Mouse (Mus musculus): ENCODE measurements around the gene Prpmp5. TPM values are rescaled to one million over a fixed set of nuclear protein-coding genes. Genes with fewer than 3 reads are reported as not detected.
"Not testable (repeated sequence)": the region's sequence is repeated elsewhere in the genome, so short reads cannot be mapped to it uniquely, and the experiment has no call there.

The Prpmp5 gene
- not detected in 2 replicates for polyA plus RNA-seq (2015; fragmentation: Nextera tagmentation; extraction: Ambion mirVana)

GRCm38 (mm10) chr6:132314657-132315056, at the start of gene Prpmp5:
TSS of gene Prpmp5 (minus strand) at chr6:132314757.
- not testable (repeated sequence) for H3K27ac ChIP-seq; H3K4me2 ChIP-seq; H3K4me3 ChIP-seq; ATAC-seq (ENCODE audit: insufficient number of reproducible peaks, low FRiP score, low TSS enrichment, low read depth); H3K36me3 ChIP-seq; H3K4me1 ChIP-seq; H3K9ac ChIP-seq; H3K27me3 ChIP-seq; H3K9me3 ChIP-seq

GRCm38 (mm10) chr6:132364034-132364433, 49.5 kb upstream of the Prpmp5 start, which contains the start of gene Gm8882:
TSS of gene Gm8882 (minus strand) at chr6:132364134.
- not testable (repeated sequence) for H3K4me1 ChIP-seq; H3K4me2 ChIP-seq; H3K27me3 ChIP-seq; H3K36me3 ChIP-seq; H3K4me3 ChIP-seq; ATAC-seq (ENCODE audit: insufficient number of reproducible peaks, low FRiP score, low TSS enrichment, low read depth); H3K27ac ChIP-seq; H3K9me3 ChIP-seq; H3K9ac ChIP-seq
- 85% methylated on average over 1 of the region's 1 CpGs for WGBS

Other genes starting within 250 kb of the Prpmp5 start
- gene Prb1, start 104.2 kb downstream of the Prpmp5 start, polyA plus RNA-seq (2015; fragmentation: Nextera tagmentation; extraction: Ambion mirVana): not detected in 2 replicates
- gene Gm8882, start 49.4 kb upstream of the Prpmp5 start, polyA plus RNA-seq (2015; fragmentation: Nextera tagmentation; extraction: Ambion mirVana): not detected in 2 replicates